21 mouse cellular contexts compared by ENCODE assay signal in the genomic region with DNA sequence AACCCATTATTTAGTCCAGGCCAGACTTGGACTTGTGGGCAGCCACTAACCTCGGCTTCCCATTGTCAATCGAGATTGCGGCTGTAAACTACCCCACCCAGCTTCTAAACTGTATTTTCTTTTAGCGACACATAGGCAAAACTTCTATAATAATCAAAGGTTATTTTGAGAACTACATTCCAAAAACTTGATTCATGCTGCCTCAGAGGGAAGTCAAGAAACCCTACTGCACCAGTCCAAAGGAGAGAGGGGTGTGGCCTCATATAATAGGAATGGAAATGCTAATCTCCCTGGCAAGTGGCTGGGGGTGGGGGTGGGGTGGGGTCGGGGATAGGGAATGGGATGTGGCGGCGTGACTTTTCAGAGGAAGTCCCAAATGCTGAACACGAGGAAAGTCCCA. TPM values are rescaled to one million over a fixed set of nuclear protein-coding genes. Genes with fewer than 3 reads are reported as not detected.
DNase-seq lines count a peak whose midpoint lies in the region; ATAC-seq and TF ChIP-seq lines count a peak whose summit lies in the region.
"Had no signal": no experiment of that assay in that cellular context is flagged by ENCODE, and none has a peak within 500 bp of the region (broad histone marks: within the 10 kb centered on the region; RNA-seq: fewer than 3 reads in every experiment).

No protein-coding gene starts in this region.

- 16% methylated on average over 8 of the region's 8 CpGs for WGBS in heart, embryonic 15.5 days
- WGBS in lung, postnatal 0 days = 24% methylated on average over 8 of the region's 8 CpGs
- WGBS in small intestine, adult 2 months = 7% methylated on average over 8 of the region's 8 CpGs

- DNase-seq in heart, adult 9 months (ENCODE audit: low spot score in 2 of 2) = no peak
- DNase-seq in lung, postnatal 36 days = peak; percentile 9
- no peak for DNase-seq in lung, postnatal 0 days (ENCODE audit: low spot score)
- peak; percentile 31 for DNase-seq in Muller cell, postnatal 12 days (ENCODE audit: inconsistent ontology term)
- no peak for DNase-seq in spleen, postnatal 36 days (ENCODE audit: low spot score in 2 of 2)
- DNase-seq: B cell, adult 2 months; cerebellum, adult 8-10 months; gastrocnemius, postnatal 10 days; kidney, adult 9 months; lung, adult 2 months; lung, postnatal 4 days; thymus, adult 18-20 months; thymus, postnatal 4 days had no signal

- TF ChIP-seq POLR2A in small intestine, adult 2 months (IDR thresholded peaks at IDR 0.05; ENCODE audit: low read depth, low read length) = no peak

- no peaks in the 10 kb centered on the region for H3K9me3 ChIP-seq in heart, embryonic 15.5 days (replicated peaks)
- H3K9me3 ChIP-seq in lung, postnatal 0 days (ENCODE audit: low read length) = no peaks in the 10 kb centered on the region
- H3K9me3 ChIP-seq: limb, embryonic 12.5 days; neural tube, embryonic 13.5 days; stomach, embryonic 15.5 days had no signal

- TF ChIP-seq EP300 in lung, postnatal 0 days (IDR thresholded peaks at IDR 0.05) = no peak

- peak overlapping the region; percentile 33 for H3K4me2 ChIP-seq in heart, embryonic 15.5 days
- H3K4me2 ChIP-seq in lung, postnatal 0 days (replicated peaks; ENCODE audit: low read depth, low read length) = no peak overlapping the region
- H3K4me2 ChIP-seq: limb, embryonic 12.5 days; liver, embryonic 12.5 days; neural tube, embryonic 13.5 days; stomach, embryonic 15.5 days had no signal

- H3K4me3 ChIP-seq in heart, embryonic 15.5 days = no peak overlapping the region
- H3K4me3 ChIP-seq in lung, postnatal 0 days (ENCODE audit: low read depth, low read length) = no peak overlapping the region
- H3K4me3 ChIP-seq in small intestine, adult 2 months (ENCODE audit: low read depth, low read length) = no peak overlapping the region
- H3K4me3 ChIP-seq: limb, embryonic 12.5 days; liver, embryonic 12.5 days; neural tube, embryonic 13.5 days; stomach, embryonic 15.5 days had no signal

- no peak for ATAC-seq in heart, embryonic 15.5 days (replicated peaks; ENCODE audit: insufficient number of reproducible peaks, insufficient read depth, low FRiP score, low read depth)
- no peak for ATAC-seq in lung, postnatal 0 days
- ATAC-seq: forebrain, embryonic 14.5 days; liver, embryonic 12.5 days had no signal

- no peak overlapping the region for H3K9ac ChIP-seq in heart, embryonic 15.5 days
- H3K9ac ChIP-seq in lung, postnatal 0 days (replicated peaks; ENCODE audit: low read depth) = no peak overlapping the region
- H3K9ac ChIP-seq: limb, embryonic 12.5 days; liver, embryonic 12.5 days; neural tube, embryonic 13.5 days; stomach, embryonic 15.5 days had no signal

- H3K36me3 ChIP-seq in heart, embryonic 15.5 days = no peaks in the 10 kb centered on the region
- H3K36me3 ChIP-seq in lung, postnatal 0 days (ENCODE audit: insufficient read depth, low read length) = no peaks in the 10 kb centered on the region
- H3K36me3 ChIP-seq in small intestine, adult 2 months (ENCODE audit: control insufficient read depth, insufficient read depth, low read length) = no peaks in the 10 kb centered on the region
- H3K36me3 ChIP-seq: limb, embryonic 12.5 days; liver, embryonic 12.5 days; neural tube, embryonic 13.5 days; stomach, embryonic 15.5 days had no signal

- H3K27ac ChIP-seq in heart, embryonic 15.5 days = peak overlapping the region; percentile 8
- no peak overlapping the region for H3K27ac ChIP-seq in lung, postnatal 0 days (ENCODE audit: low read length)
- peak overlapping the region; percentile 31 for H3K27ac ChIP-seq in small intestine, adult 2 months (ENCODE audit: insufficient read depth, low read depth, low read length)
- H3K27ac ChIP-seq: limb, embryonic 12.5 days; liver, embryonic 12.5 days; neural tube, embryonic 13.5 days; stomach, embryonic 15.5 days had no signal

- no peak for TF ChIP-seq CTCF in lung, postnatal 0 days (IDR thresholded peaks at IDR 0.05)
- TF ChIP-seq CTCF in small intestine, adult 2 months (IDR thresholded peaks at IDR 0.05; ENCODE audit: extremely low read depth, insufficient read length, insufficient replicate concordance, low read depth, low read length) = no peak

- H3K4me1 ChIP-seq in heart, embryonic 15.5 days (replicated peaks) = peaks cover 40% of the 10 kb centered on the region
- peaks cover 6% of the 10 kb centered on the region; the same call in 1 of the 2 replicates for H3K4me1 ChIP-seq in lung, postnatal 0 days (ENCODE audit: insufficient read depth, low read depth, low read length)
- peaks cover 9% of the 10 kb centered on the region for H3K4me1 ChIP-seq in small intestine, adult 2 months (ENCODE audit: control insufficient read depth, insufficient read depth, insufficient read length, low read length)

- peaks cover 28% of the 10 kb centered on the region for H3K27me3 ChIP-seq in heart, embryonic 15.5 days
- H3K27me3 ChIP-seq in lung, postnatal 0 days (replicated peaks; ENCODE audit: insufficient read depth, low read length) = no peaks in the 10 kb centered on the region
- H3K27me3 ChIP-seq in small intestine, adult 2 months (ENCODE audit: control insufficient read depth, insufficient read depth, low read length) = no peaks in the 10 kb centered on the region

RNA-seq across cellular contexts. Expression of a gene that starts 4.6 kb away (rescaled TPM):
- polyA plus RNA-seq in heart, embryonic 15.5 days (2015; fragmentation: Nextera tagmentation; extraction: Ambion mirVana) = 8.7 and 12.8 TPM in 2 replicates
- polyA plus RNA-seq in lung, postnatal 0 days (2015; fragmentation: Nextera tagmentation; extraction: Ambion mirVana) = 7.4 and 10.7 TPM in 2 replicates
- 19.1 and 40.2 TPM in 2 replicates for polyA plus RNA-seq in small intestine, adult 2 months (2012; rRNA removed)

RNA-seq across cellular contexts. Expression of a gene that starts 16.2 kb away (rescaled TPM):
- 36.5 and 43.0 TPM in 2 replicates for polyA plus RNA-seq in heart, embryonic 15.5 days (2015; fragmentation: Nextera tagmentation; extraction: Ambion mirVana)
- polyA plus RNA-seq in lung, postnatal 0 days (2015; fragmentation: Nextera tagmentation; extraction: Ambion mirVana) = 9.2 and 12.1 TPM in 2 replicates
- polyA plus RNA-seq in small intestine, adult 2 months (2012; rRNA removed) = 55.9 and 89.2 TPM in 2 replicates

RNA-seq across cellular contexts. Expression of a gene that starts 36.6 kb away (rescaled TPM):
- 16.1 and 17.8 TPM in 2 replicates for polyA plus RNA-seq in heart, embryonic 15.5 days (2015; fragmentation: Nextera tagmentation; extraction: Ambion mirVana)
- polyA plus RNA-seq in lung, postnatal 0 days (2015; fragmentation: Nextera tagmentation; extraction: Ambion mirVana) = 14.5 and 17.5 TPM in 2 replicates
- 13.6 and 24.3 TPM in 2 replicates for polyA plus RNA-seq in small intestine, adult 2 months (2012; rRNA removed)

RNA-seq across cellular contexts. Expression of a gene that starts 51.2 kb away (rescaled TPM):
- polyA plus RNA-seq in heart, embryonic 15.5 days (2015; fragmentation: Nextera tagmentation; extraction: Ambion mirVana) = 1.1 and 1.2 TPM in 2 replicates
- 3.1 and 3.9 TPM in 2 replicates for polyA plus RNA-seq in lung, postnatal 0 days (2015; fragmentation: Nextera tagmentation; extraction: Ambion mirVana)
- 1.6 and 2.2 TPM in 2 replicates for polyA plus RNA-seq in small intestine, adult 2 months (2012; rRNA removed)

RNA-seq across cellular contexts. Expression of a gene that starts 55.3 kb away (rescaled TPM):
- 0.40 and 0.74 TPM in 2 replicates for polyA plus RNA-seq in heart, embryonic 15.5 days (2015; fragmentation: Nextera tagmentation; extraction: Ambion mirVana)
- 0.31 TPM in 1 of 2 replicates, not detected in the other for polyA plus RNA-seq in lung, postnatal 0 days (2015; fragmentation: Nextera tagmentation; extraction: Ambion mirVana)
- polyA plus RNA-seq in small intestine, adult 2 months (2012; rRNA removed) = 0.46 and 2.7 TPM in 2 replicates
- polyA plus RNA-seq: forebrain, embryonic 14.5 days; liver, embryonic 12.5 days; lung, adult 2 months; neural tube, embryonic 13.5 days; spleen, adult 2 months; stomach, embryonic 15.5 days had no signal

Comparison
In these comparisons a context has a peak if more than half of its experiments do, and no peak if none do; other contexts are left out.
1. DNase-seq: peak in lung, postnatal 36 days (single experiment) and Muller cell, postnatal 12 days (single experiment); none in heart, adult 9 months (0 of 2), lung, postnatal 0 days (single experiment) and spleen, postnatal 36 days (0 of 2).